Mouse (Mus musculus) G1E (cell line): Measurements from ENCODE around the gene Rbms3. TPM values are rescaled to one million over a fixed set of nuclear protein-coding genes. Genes with fewer than 3 reads are reported as not detected.

Experiments
- ATAC-seq: 2 replicates; pipeline ENCODE4 v1.8.0; 2016; ENCODE audit warnings: mild to moderate bottlenecking; ENCODE audit not compliant: insufficient number of reproducible peaks, poor library complexity, low FRiP score, severe bottlenecking; ENCODE audit errors: extremely low read depth
- DNase-seq: peaks from one replicate; pipeline ENCODE4 v3.0.0; 2012; ENCODE audit warnings: low spot score
- H3K27me3 ChIP-seq: 2 replicates; pipeline ENCODE4 v1.6.1; 2012; ENCODE audit warnings: mild to moderate bottlenecking, low read length, inconsistent platforms; ENCODE audit not compliant: insufficient read depth
- H3K36me3 ChIP-seq: replicated peaks from 2 replicates; pipeline ENCODE3; 2012; ENCODE audit warnings: mild to moderate bottlenecking, inconsistent platforms
- H3K4me1 ChIP-seq: 2 replicates; pipeline ENCODE4 v1.6.1; 2012; ENCODE audit warnings: low read depth, low read length, inconsistent platforms, mixed read lengths; ENCODE audit not compliant: insufficient read depth
- H3K4me3 ChIP-seq: 2 replicates; pipeline ENCODE4 v1.5.1; 2012; ENCODE audit warnings: low read depth, mild to moderate bottlenecking, inconsistent platforms, low read length, moderate library complexity, mixed read lengths
- H3K9me3 ChIP-seq: replicated peaks from 2 replicates; pipeline ENCODE4 v1.6.1; 2012; ENCODE audit warnings: inconsistent platforms
- CTCF ChIP-seq: IDR thresholded peaks from 2 replicates; pipeline ENCODE4 v1.5.1; 2012; ENCODE audit warnings: low read depth, low read length, inconsistent platforms, mixed read lengths
- GATA1 ChIP-seq: IDR thresholded peaks from 2 replicates; pipeline ENCODE4 v1.6.1; 2012; ENCODE audit warnings: borderline replicate concordance, low read length, inconsistent platforms, mixed read lengths
- GATA2 ChIP-seq: IDR thresholded peaks from 2 replicates; pipeline ENCODE4 v1.6.1; 2012; ENCODE audit warnings: low read depth, low read length, inconsistent platforms, borderline replicate concordance
- POLR2AphosphoS5 ChIP-seq: IDR thresholded peaks from 2 replicates; pipeline ENCODE4 v1.6.1; 2012; ENCODE audit warnings: low read depth, low read length, inconsistent platforms; ENCODE audit not compliant: insufficient replicate concordance
- TAL1 ChIP-seq: conservative IDR thresholded peaks from 2 replicates; pipeline ENCODE4 v1.6.1; 2012; ENCODE audit warnings: low read depth, low read length, inconsistent platforms, mixed read lengths
- polyA plus RNA-seq: library from polyadenylated mRNA; stranded (reverse); fragments of >175 nt; gene quantifications from 2 replicates; pipeline ENCODE4 v1.2.3, GENCODE M21; 2012
- total RNA-seq, 2 experiments: library from RNA; stranded (forward) in 1 of 2; stranded (reverse) in 1 of 2; fragments of 200-1000 nt in 1 of 2; fragments of >200 nt in 1 of 2; fragmentation: Nextera tagmentation in 1 of 2; gene quantifications; 2 replicates each; pipeline ENCODE4 v1.2.3; 2014 to 2017

Gene Rbms3
- total and polyA plus RNA-seq, 3 experiments: 0.16 TPM; not detected in 2

GRCm38 (mm10) chr9:117356764-117357442 lies 272.8 kb downstream of the Rbms3 start:
- Histone ChIP-seq H3K4me1 (no peaks in the 10 kb centered on the region), H3K36me3 (no peaks in the 10 kb centered on the region), H3K27me3 (no peaks in the 10 kb centered on the region), H3K9me3 (peaks cover 46% of the 10 kb centered on the region), H3K4me3 (no peak overlapping the region)
- DNase-seq (no peak), ATAC-seq (no peak)
- TF ChIP-seq CTCF: no peak

GRCm38 (mm10) chr9:117355501-117355900 lies 274.2 kb downstream of the Rbms3 start:
- Histone ChIP-seq H3K4me3 (no peak overlapping the region), H3K27me3 (no peaks in the 10 kb centered on the region), H3K36me3 (no peaks in the 10 kb centered on the region), H3K4me1 (no peaks in the 10 kb centered on the region), H3K9me3 (peaks cover 51% of the 10 kb centered on the region)
- no peak for TF ChIP-seq TAL1
- no peak for TF ChIP-seq GATA1
- TF ChIP-seq CTCF: no peak
- TF ChIP-seq GATA2: no peak
- no peak for TF ChIP-seq POLR2AphosphoS5
- ATAC-seq: no peak
- no peak for DNase-seq

GRCm38 (mm10) chr9:117342336-117342735 lies 287.4 kb downstream of the Rbms3 start:
- H3K27me3 ChIP-seq: no peaks in the 10 kb centered on the region
- no peak for DNase-seq
- TF ChIP-seq CTCF (no peak), TAL1 (no peak), GATA2 (no peak), POLR2AphosphoS5 (no peak), GATA1 (no peak)
- ATAC-seq: no peak
- H3K4me1 ChIP-seq: no peaks in the 10 kb centered on the region
- H3K9me3 ChIP-seq: peaks cover 47% of the 10 kb centered on the region
- H3K4me3 ChIP-seq: no peak overlapping the region
- no peaks in the 10 kb centered on the region for H3K36me3 ChIP-seq

GRCm38 (mm10) chr9:117330681-117331080 lies 299.0 kb downstream of the Rbms3 start:
- H3K27me3 ChIP-seq: no peaks in the 10 kb centered on the region
- H3K4me1 ChIP-seq: no peaks in the 10 kb centered on the region
- DNase-seq: no peak
- peaks cover 10% of the 10 kb centered on the region for H3K9me3 ChIP-seq
- ATAC-seq: no peak
- H3K4me3 ChIP-seq: no peak overlapping the region
- no peaks in the 10 kb centered on the region for H3K36me3 ChIP-seq
- no peak for TF ChIP-seq CTCF
- no peak for TF ChIP-seq POLR2AphosphoS5
- TF ChIP-seq GATA2: no peak
- no peak for TF ChIP-seq GATA1
- no peak for TF ChIP-seq TAL1

GRCm38 (mm10) chr9:117319271-117319670 lies 310.4 kb downstream of the Rbms3 start:
- no peak for DNase-seq
- peaks cover 48% of the 10 kb centered on the region for H3K9me3 ChIP-seq
- H3K27me3 ChIP-seq: no peaks in the 10 kb centered on the region
- no peak for TF ChIP-seq GATA1
- TF ChIP-seq GATA2: no peak
- no peak for TF ChIP-seq TAL1
- TF ChIP-seq POLR2AphosphoS5: no peak
- no peak for TF ChIP-seq CTCF
- H3K36me3 ChIP-seq: no peaks in the 10 kb centered on the region
- no peak overlapping the region for H3K4me3 ChIP-seq
- no peak for ATAC-seq
- no peaks in the 10 kb centered on the region for H3K4me1 ChIP-seq

GRCm38 (mm10) chr9:117318461-117318860 lies 311.3 kb downstream of the Rbms3 start:
- TF ChIP-seq CTCF: no peak
- no peak for TF ChIP-seq TAL1
- no peak for TF ChIP-seq GATA2
- TF ChIP-seq GATA1: no peak
- no peak for TF ChIP-seq POLR2AphosphoS5
- H3K36me3 ChIP-seq: no peaks in the 10 kb centered on the region
- peaks cover 55% of the 10 kb centered on the region for H3K9me3 ChIP-seq
- no peak for DNase-seq
- no peaks in the 10 kb centered on the region for H3K4me1 ChIP-seq
- H3K27me3 ChIP-seq: no peaks in the 10 kb centered on the region
- no peak overlapping the region for H3K4me3 ChIP-seq
- ATAC-seq: no peak

GRCm38 (mm10) chr9:117317251-117317650 lies 312.5 kb downstream of the Rbms3 start:
- H3K9me3 ChIP-seq: peaks cover 57% of the 10 kb centered on the region
- ATAC-seq: no peak
- H3K4me3 ChIP-seq: no peak overlapping the region
- H3K27me3 ChIP-seq: no peaks in the 10 kb centered on the region
- TF ChIP-seq GATA1 (no peak), POLR2AphosphoS5 (no peak), GATA2 (no peak), TAL1 (no peak), CTCF (no peak)
- DNase-seq: no peak
- no peaks in the 10 kb centered on the region for H3K4me1 ChIP-seq
- H3K36me3 ChIP-seq: no peaks in the 10 kb centered on the region
